Mouse (Mus musculus) liver, postnatal 0 days (tissue): ENCODE data around the gene Olfr1349.
A peak's percentile ranks its signal among the peaks of the same experiment; 100 is the strongest.

Source experiments
- CTCF ChIP-seq: sonication (generic); IDR thresholded peaks from 2 replicates; pipeline ENCODE4 v1.5.1; 2016; ENCODE audit warnings: antibody characterized with exemption, low read depth
- EP300 ChIP-seq: IDR thresholded peaks from 2 replicates; pipeline ENCODE4 v1.6.1; 2016; ENCODE audit warnings: antibody characterized with exemption, low read depth, mild to moderate bottlenecking

- TF ChIP-seq CTCF (peak; percentile 21; the same call in 1 of the 2 replicates), EP300 (no peak)
These were observed 2.3 kb upstream of the Olfr1349 start for GRCm38 (mm10) chr7:6525001-6525400.
